Mouse (Mus musculus) cerebellum, postnatal 10 days (tissue): ENCODE results near the gene Arhgef38.

Experiments
- DNase-seq, 2 experiments: peaks; one replicate each; pipeline ENCODE4 v3.0.0; 2021; ENCODE audit warnings: mixed read lengths in 2 of 2

The Arhgef38 gene

GRCm38 (mm10) chr3:133163913-133164406, 70.8 kb downstream of the Arhgef38 start:
- DNase-seq = no peak

DNA sequence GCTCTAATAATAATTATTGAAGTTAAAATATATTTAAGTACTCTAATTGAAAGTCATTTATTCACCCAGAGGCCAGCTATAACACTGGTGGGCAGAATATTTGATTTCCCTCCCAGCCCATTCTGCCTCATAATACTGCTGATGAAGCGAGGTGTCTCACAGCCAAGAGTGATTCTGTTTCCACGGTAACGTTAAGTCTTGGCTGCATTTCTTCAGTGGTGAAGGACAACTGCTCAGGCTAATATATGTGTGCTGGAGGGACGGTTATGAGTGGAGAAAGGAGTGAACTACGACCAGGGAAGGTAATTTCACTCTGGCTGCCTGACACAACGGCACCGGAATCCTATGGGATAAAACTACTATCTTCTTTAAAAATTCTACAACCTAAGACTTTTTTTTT, 71.6 kb downstream of the Arhgef38 start:
- peak; percentile 55 to 68 for DNase-seq

GRCm38 (mm10) chr3:133161407-133161806, 73.3 kb downstream of the Arhgef38 start:
- no peak for DNase-seq

- DNase-seq = peak; percentile 79 to 85
Measured at GRCm38 (mm10) chr3:133158260-133158659, 76.5 kb downstream of the Arhgef38 start.

DNA sequence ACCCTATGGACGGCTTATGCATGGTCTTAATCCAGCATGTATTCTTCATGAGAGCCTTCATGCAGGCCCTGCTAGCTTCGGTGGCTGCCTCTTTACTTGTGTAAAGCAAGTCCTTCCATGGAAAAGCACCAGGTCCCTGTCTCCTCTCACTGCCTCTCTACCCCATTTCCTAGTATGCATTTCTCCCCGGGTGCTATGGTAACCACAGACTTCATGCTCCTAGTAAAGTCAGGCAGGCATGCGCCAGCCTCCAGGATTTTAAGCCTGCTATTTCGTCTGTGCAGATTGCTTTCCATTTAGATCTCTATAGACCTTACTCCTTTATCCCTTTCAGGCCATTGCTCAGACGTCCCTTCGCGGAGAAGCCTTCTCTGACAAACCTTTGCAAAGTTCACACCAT, 80.1 kb downstream of the Arhgef38 start:
- DNase-seq = no peak

DNA sequence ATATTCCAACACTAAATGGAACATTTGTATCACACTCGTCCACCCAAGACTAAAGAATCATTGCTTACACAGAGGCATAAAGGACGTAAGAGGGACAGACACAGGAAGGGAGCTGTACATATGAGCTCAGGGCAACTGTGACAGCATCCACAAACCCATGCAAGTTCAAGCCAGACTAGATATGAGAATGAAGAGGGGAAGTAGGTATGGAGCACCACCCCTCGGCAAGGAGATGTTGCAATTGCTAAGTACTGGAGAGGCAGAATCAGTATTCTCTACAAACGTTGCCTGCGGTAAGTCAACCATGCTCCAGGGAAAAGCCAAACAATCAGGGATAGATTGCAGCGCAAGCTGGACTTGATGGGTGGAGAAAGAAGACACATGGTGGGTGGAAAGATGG, 81.1 kb downstream of the Arhgef38 start:
- DNase-seq = no peak

DNA sequence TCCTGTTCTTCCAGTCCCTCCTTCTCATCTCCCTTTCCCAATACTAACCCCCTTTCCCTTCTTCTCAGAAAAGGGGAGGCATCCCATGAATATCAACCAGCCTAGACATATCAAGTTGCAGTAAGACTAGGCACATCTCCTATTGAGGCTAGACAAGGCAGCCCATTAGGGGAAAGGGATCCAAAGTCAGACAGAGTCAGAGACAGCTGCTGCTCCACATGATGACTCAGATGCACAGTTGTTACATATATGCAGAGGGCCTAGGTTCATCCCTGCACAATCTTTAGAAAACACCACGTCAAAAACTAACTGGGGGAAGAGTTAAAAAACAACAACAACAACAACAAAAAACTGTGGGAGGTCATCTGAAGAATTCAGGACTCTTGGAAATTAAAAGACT, 81.9 kb downstream of the Arhgef38 start:
- DNase-seq = no peak

DNA sequence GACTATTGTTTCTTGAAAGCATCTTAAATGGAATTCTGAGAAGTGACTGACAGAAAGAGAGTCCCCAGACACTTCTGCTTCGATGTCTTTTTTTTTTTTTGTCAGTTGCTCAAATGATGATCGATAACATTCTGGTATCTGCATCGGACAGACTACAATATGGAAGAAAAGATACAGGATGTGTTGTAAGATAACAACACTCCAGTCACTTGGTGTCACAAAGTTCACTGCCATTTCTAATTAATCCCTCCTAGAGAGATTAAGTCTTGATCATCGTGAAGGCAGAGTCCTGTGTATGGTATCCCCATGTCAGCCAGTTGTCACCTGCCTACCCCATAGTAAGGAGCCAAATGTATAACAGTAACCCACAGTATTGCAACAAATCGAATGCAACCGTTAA, 83.1 kb downstream of the Arhgef38 start:
- no peak for DNase-seq

GRCm38 (mm10) chr3:133144511-133145147, 90.1 kb downstream of the Arhgef38 start:
- DNase-seq = peak in 1 of 2 experiments; percentile 20

DNA sequence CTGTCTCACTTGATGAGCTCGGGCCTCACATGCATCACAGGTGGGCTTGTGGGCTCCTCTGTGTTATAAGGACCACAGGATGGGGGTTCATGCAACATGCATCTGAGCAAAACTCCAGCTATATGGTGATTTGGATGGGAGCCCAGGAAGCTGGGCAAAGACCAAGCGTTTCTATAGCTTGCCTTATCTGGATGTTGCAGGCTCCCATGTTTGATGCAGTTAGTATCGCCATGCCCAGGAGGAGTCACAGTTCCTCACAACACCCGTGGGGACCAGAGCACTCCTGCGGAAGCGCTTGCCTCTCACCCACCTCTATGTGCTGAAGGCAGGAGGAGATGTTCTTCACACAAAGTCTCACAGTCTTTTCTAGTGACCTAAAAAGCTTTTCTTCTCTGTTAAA, 92.9 kb downstream of the Arhgef38 start:
- no peak for DNase-seq

GRCm38 (mm10) chr3:133132611-133133010, 102.1 kb downstream of the Arhgef38 start:
- peak; percentile 18 to 51 for DNase-seq

- DNase-seq = no peak
Measured at GRCm38 (mm10) chr3:133131372-133131771, 103.4 kb downstream of the Arhgef38 start.

DNA sequence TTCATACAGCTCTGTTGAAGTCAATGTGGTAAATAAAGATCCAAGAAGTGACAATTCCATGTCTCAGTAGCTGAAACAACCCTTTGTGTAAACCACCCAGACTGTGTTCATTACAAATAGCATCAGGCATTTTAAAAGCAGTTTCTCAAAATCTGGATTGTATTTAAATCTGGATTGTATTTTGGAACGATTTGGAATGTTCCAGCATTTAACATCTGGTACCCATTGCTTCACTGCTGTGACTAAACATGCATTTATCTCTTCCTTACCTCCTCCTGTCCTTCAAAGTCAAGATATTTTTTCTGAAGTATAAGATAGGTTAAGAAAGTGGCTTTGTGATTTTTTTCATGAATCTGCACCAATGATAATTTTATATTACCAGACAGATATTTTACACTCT, 121.5 kb downstream of the Arhgef38 start:
- DNase-seq = no peak

DNA sequence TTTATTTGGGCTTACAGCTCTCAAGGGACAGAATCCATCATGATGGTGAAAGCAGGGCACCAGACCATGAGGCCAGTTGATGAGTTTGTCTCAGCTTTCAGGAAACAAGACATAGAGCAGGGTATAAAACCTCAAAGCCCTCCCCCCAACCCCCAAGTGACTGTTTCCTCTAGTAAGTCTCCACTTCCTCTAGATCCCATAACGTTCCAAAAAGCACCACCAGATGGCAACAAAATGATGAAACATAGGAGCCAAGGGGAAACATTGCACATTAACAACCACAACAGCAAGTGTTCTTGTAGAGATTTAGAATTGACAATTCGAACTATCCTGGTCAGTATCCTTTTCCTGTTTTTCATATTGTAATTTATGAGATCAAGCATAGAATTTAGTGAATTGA, 123.0 kb downstream of the Arhgef38 start:
- peak; percentile 62 to 69 for DNase-seq

- DNase-seq = no peak
Measured at GRCm38 (mm10) chr3:133109844-133110243, 124.9 kb downstream of the Arhgef38 start.

DNA sequence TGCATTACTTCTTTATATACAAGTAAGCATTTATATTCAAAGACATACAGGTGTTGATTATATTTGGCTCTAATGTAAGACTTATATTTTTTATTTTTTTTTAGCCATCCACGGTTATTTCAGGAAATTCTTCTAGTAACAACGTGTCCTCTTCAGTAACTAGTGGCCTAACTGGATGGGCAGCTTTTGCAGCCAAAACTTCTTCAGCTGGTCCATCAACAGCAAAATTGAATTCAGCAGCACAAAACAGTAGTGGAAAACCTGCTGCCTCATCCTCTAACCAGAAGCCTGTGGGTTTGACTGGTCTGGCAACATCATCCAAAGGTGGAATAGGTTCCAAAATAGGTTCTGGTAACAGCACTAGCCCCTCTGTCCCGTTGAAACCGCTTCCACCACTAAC, 126.0 kb downstream of the Arhgef38 start:
- DNase-seq = no peak

- DNase-seq = no peak
Measured at GRCm38 (mm10) chr3:133104436-133104835, 130.3 kb downstream of the Arhgef38 start.

GRCm38 (mm10) chr3:133103768-133104167, 131.0 kb downstream of the Arhgef38 start:
- DNase-seq = no peak

DNA sequence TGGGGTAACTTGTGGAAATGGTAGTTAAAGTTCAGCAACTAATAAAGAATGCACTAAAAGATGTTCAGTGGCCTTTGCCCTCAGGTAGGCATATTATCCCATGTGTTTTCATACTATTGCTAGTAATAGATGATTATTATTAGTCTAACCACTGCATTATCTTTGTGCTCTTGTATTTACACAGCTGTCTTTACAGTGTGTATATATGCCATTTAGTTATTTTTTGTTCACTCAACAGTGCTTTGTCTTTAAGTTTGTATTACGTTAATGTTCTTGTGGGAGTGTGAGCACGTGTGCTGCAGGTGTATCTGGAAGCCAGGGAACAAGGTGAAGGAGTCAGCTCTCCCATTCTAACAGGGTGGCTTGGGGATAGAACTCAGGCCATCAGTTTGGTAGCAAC, 135.8 kb downstream of the Arhgef38 start:
- DNase-seq = no peak

GRCm38 (mm10) chr3:133098336-133098735, 136.4 kb downstream of the Arhgef38 start:
- DNase-seq = no peak

DNA sequence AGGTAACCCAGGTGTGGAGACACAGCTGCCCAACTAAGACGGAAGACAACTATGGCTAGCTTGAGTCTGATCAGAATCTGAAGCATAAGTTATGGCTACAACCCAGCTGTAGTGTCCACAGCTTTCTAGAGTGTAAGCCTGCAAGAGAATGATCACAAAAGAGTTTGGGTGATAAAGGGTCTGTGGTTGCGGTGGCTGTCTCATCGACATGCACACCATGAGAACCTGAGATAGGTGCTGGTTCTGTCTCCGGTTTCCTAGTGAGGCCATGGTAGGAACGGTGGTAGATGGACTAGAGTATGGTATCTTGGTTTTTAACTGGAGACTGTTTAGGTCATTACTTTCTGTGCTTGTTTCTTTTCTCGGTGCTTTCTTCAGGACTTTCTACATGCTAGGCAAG, 136.8 kb downstream of the Arhgef38 start:
- no peak for DNase-seq

DNA sequence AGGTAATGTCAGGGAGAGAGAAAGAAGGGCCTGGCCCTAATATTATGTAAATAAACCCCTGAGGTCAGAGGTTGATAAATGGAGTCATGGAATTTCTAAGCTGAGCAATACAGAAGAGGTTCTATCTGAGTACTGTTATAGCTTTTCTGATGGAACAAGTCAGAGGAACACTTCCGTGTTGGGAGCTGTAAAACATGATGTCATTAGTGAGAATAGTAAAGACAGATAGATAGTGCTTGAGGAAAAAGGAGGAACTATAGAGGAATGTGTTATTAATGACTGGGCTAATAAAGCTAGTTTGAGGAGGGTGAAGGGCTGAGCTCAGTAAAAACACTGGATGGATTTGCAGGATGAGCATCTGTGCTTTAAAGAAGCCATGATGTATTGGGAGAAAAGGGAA, 140.4 kb downstream of the Arhgef38 start:
- DNase-seq = no peak

GRCm38 (mm10) chr3:133092936-133093335, 141.8 kb downstream of the Arhgef38 start:
- DNase-seq = no peak

GRCm38 (mm10) chr3:133092274-133092853, 142.4 kb downstream of the Arhgef38 start:
- DNase-seq = no peak
